Mouse (Mus musculus): ENCODE results near the gene Ppp2r5e. TPM values are rescaled to one million over a fixed set of nuclear protein-coding genes. Genes with fewer than 3 reads are reported as not detected.

The Ppp2r5e gene
- polyA plus RNA-seq, 1 experiment from 2014 or later = 6.5 TPM

DNA sequence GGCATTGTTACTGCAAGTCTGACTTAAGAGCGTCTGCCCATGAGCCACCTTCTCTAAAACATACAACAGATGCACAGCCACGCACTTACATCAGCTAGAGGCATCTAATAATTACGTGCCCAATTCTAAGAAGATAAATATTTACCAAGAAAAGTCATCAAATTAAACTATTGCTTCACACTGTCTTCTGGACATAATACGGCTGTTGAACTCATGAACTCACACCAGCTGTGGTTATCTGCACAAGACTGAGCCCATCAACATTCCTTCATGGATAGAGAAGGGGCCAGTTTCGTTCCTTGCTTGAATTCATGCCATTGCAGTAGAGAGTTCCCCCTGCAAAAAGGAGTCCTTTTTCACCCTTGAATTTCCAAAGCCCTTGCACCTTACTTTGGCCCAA lies 28.3 kb downstream of the Ppp2r5e start:
- no peak for DNase-seq
- H3K27me3 ChIP-seq (ENCODE audit: insufficient read depth, low read length) = no peaks in the 10 kb centered on the region
- no peak for ATAC-seq
- no peak overlapping the region for H3K27ac ChIP-seq (ENCODE audit: low read depth)
- no peak overlapping the region for H3K9ac ChIP-seq (replicated peaks)
- 72% methylated on average over 5 of the region's 5 CpGs for WGBS (ENCODE audit: insufficient replicate concordance)
- no peak overlapping the region for H3K4me2 ChIP-seq (ENCODE audit: low read depth, low read length)
- no peaks in the 10 kb centered on the region for H3K9me3 ChIP-seq (ENCODE audit: low read length)
- H3K4me1 ChIP-seq (ENCODE audit: insufficient read depth) = peaks cover 6% of the 10 kb centered on the region
- H3K4me3 ChIP-seq (ENCODE audit: low read depth, low read length) = no peak overlapping the region
- TF ChIP-seq EP300 (IDR thresholded peaks at IDR 0.05; ENCODE audit: low read depth) = no peak
- no peaks in the 10 kb centered on the region for H3K36me3 ChIP-seq (replicated peaks; ENCODE audit: insufficient read depth, low read length)

- Histone ChIP-seq H3K9me3 (ENCODE audit: low read length) (no peaks in the 10 kb centered on the region), H3K4me1 (ENCODE audit: insufficient read depth) (peaks cover 11% of the 10 kb centered on the region), H3K9ac (replicated peaks) (no peak overlapping the region), H3K4me2 (ENCODE audit: low read depth, low read length) (no peak overlapping the region), H3K4me3 (ENCODE audit: low read depth, low read length) (no peak overlapping the region), H3K27me3 (ENCODE audit: insufficient read depth, low read length) (no peaks in the 10 kb centered on the region), H3K27ac (ENCODE audit: low read depth) (no peak overlapping the region), H3K36me3 (replicated peaks; ENCODE audit: insufficient read depth, low read length) (no peaks in the 10 kb centered on the region)
- TF ChIP-seq CTCF (IDR thresholded peaks at IDR 0.05; ENCODE audit: low read depth) = no peak
- TF ChIP-seq EP300 (IDR thresholded peaks at IDR 0.05; ENCODE audit: low read depth) = no peak
- DNase-seq (no peak), ATAC-seq (no peak)
- WGBS (ENCODE audit: insufficient replicate concordance) = 88% methylated on average over 5 of the region's 5 CpGs
Measured at GRCm38 (mm10) chr12:75565756-75566155, 30.3 kb downstream of the Ppp2r5e start.

DNA sequence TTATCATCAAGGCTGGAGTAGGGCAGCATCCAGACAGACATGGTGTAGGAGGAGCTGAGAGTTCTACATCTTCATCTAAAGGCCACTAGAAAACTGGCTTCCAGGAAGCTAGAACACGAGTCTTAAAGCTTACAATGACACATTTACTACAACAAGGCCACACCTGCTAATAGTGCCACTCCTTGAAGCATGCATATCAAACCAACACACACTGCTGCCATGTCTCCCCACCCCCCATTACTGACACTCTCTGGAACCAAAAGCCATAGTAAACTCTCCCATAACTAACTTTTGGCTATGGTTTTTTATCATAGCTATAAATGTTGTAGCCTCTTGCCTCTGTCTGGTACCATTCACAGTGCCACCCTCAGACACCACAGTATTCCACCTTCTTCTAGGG lies 31.5 kb downstream of the Ppp2r5e start:
- no peaks in the 10 kb centered on the region for H3K9me3 ChIP-seq (ENCODE audit: low read length)

GRCm38 (mm10) chr12:75562996-75563618 lies 32.9 kb downstream of the Ppp2r5e start:
- Histone ChIP-seq H3K27me3 (ENCODE audit: insufficient read depth, low read length) (no peaks in the 10 kb centered on the region), H3K4me2 (ENCODE audit: low read depth, low read length) (no peak overlapping the region), H3K4me3 (ENCODE audit: low read depth, low read length) (no peak overlapping the region), H3K4me1 (ENCODE audit: insufficient read depth) (peaks cover 21% of the 10 kb centered on the region), H3K9ac (replicated peaks) (no peak overlapping the region), H3K27ac (ENCODE audit: low read depth) (no peak overlapping the region), H3K9me3 (ENCODE audit: low read length) (no peaks in the 10 kb centered on the region), H3K36me3 (replicated peaks; ENCODE audit: insufficient read depth, low read length) (no peaks in the 10 kb centered on the region)
- no peak for DNase-seq
- TF ChIP-seq CTCF (IDR thresholded peaks at IDR 0.05; ENCODE audit: low read depth) (no peak), EP300 (IDR thresholded peaks at IDR 0.05; ENCODE audit: low read depth) (no peak)
- no peak for ATAC-seq
- WGBS (ENCODE audit: insufficient replicate concordance) = 90% methylated on average over 1 of the region's 1 CpGs

More for the DNA sequence above, 31.5 kb downstream of the Ppp2r5e start:
- no peak overlapping the region for H3K4me2 ChIP-seq (ENCODE audit: low read depth, low read length)
- H3K4me3 ChIP-seq (ENCODE audit: low read depth, low read length) = no peak overlapping the region
- TF ChIP-seq CTCF (IDR thresholded peaks at IDR 0.05; ENCODE audit: low read depth) = no peak
- no peak for TF ChIP-seq EP300 (IDR thresholded peaks at IDR 0.05; ENCODE audit: low read depth)
- DNase-seq (no peak), ATAC-seq (no peak)
- 56% methylated on average over 1 of the region's 1 CpGs for WGBS (ENCODE audit: insufficient replicate concordance)
- H3K9ac ChIP-seq (replicated peaks) = no peak overlapping the region
- H3K36me3 ChIP-seq (replicated peaks; ENCODE audit: insufficient read depth, low read length) = no peaks in the 10 kb centered on the region
- no peaks in the 10 kb centered on the region for H3K27me3 ChIP-seq (ENCODE audit: insufficient read depth, low read length)
- no peak overlapping the region for H3K27ac ChIP-seq (ENCODE audit: low read depth)
- H3K4me1 ChIP-seq (ENCODE audit: insufficient read depth) = peaks cover 17% of the 10 kb centered on the region

GRCm38 (mm10) chr12:75560681-75561387 lies 35.2 kb downstream of the Ppp2r5e start:
- ATAC-seq (no peak), DNase-seq (no peak)
- TF ChIP-seq CTCF (IDR thresholded peaks at IDR 0.05; ENCODE audit: low read depth) = no peak
- TF ChIP-seq EP300 (IDR thresholded peaks at IDR 0.05; ENCODE audit: low read depth) = no peak
- Histone ChIP-seq H3K27ac (ENCODE audit: low read depth) (no peak overlapping the region), H3K4me1 (ENCODE audit: insufficient read depth) (peaks cover 30% of the 10 kb centered on the region), H3K36me3 (replicated peaks; ENCODE audit: insufficient read depth, low read length) (no peaks in the 10 kb centered on the region), H3K4me2 (ENCODE audit: low read depth, low read length) (no peak overlapping the region), H3K27me3 (ENCODE audit: insufficient read depth, low read length) (no peaks in the 10 kb centered on the region), H3K9me3 (ENCODE audit: low read length) (no peaks in the 10 kb centered on the region), H3K9ac (replicated peaks) (no peak overlapping the region), H3K4me3 (ENCODE audit: low read depth, low read length) (no peak overlapping the region)
- WGBS (ENCODE audit: insufficient replicate concordance) = 75% methylated on average over 4 of the region's 4 CpGs

GRCm38 (mm10) chr12:75559196-75559595 lies 36.8 kb downstream of the Ppp2r5e start:
- Histone ChIP-seq H3K4me3 (ENCODE audit: low read depth, low read length) (no peak overlapping the region), H3K9me3 (ENCODE audit: low read length) (no peaks in the 10 kb centered on the region), H3K27ac (ENCODE audit: low read depth) (no peak overlapping the region), H3K36me3 (replicated peaks; ENCODE audit: insufficient read depth, low read length) (no peaks in the 10 kb centered on the region), H3K4me2 (ENCODE audit: low read depth, low read length) (no peak overlapping the region), H3K9ac (replicated peaks) (no peak overlapping the region), H3K27me3 (ENCODE audit: insufficient read depth, low read length) (no peaks in the 10 kb centered on the region), H3K4me1 (ENCODE audit: insufficient read depth) (peaks cover 26% of the 10 kb centered on the region)
- 73% methylated on average over 2 of the region's 2 CpGs for WGBS (ENCODE audit: insufficient replicate concordance)
- ATAC-seq (no peak), DNase-seq (no peak)
- TF ChIP-seq EP300 (IDR thresholded peaks at IDR 0.05; ENCODE audit: low read depth) = no peak
- TF ChIP-seq CTCF (IDR thresholded peaks at IDR 0.05; ENCODE audit: low read depth) = no peak
